Mouse (Mus musculus) limb, embryonic 12.5 days (tissue): ENCODE measurements around the gene Slc10a6. TPM values are rescaled to one million over a fixed set of nuclear protein-coding genes. Genes with fewer than 3 reads are reported as not detected.

Experiments used
- polyA plus RNA-seq: library from polyadenylated mRNA; unstranded; fragments of >200 nt; fragmentation: Nextera tagmentation; extraction: Ambion mirVana; gene quantifications from 2 replicates; pipeline ENCODE4 v1.2.1, GENCODE M21; 2016

The Slc10a6 gene
- polyA plus RNA-seq, 1 experiment from 2014 or later: 0.13 TPM

Other genes with a start within 250 kb of the Slc10a6 start
- 12.5 and 13.2 TPM in 2 replicates for gene Ptpn13, start 204.2 kb downstream of the Slc10a6 start, polyA plus RNA-seq
- gene 1700016H13Rik, start 26.6 kb upstream of the Slc10a6 start, polyA plus RNA-seq: 0.23 TPM in 1 of 2 replicates, not detected in the other
- 4.6 and 7.4 TPM in 2 replicates for gene Aff1, start 63.0 kb upstream of the Slc10a6 start, polyA plus RNA-seq